Mouse (Mus musculus) embryonic fibroblast, embryonic 13.5 days (primary cell): Measurements from ENCODE around the gene Zbtb40. TPM values are rescaled to one million over a fixed set of nuclear protein-coding genes. Genes with fewer than 3 reads are reported as not detected.

ENCODE experiments used
- H3K27ac ChIP-seq: 2 replicates; pipeline ENCODE4 v1.5.1; 2012; ENCODE audit warnings: low read length, control low read depth, inconsistent platforms; ENCODE audit not compliant: insufficient read depth
- H3K4me1 ChIP-seq: 2 replicates; pipeline ENCODE4 v1.6.1; 2011; ENCODE audit warnings: low read length; ENCODE audit not compliant: control insufficient read depth, insufficient read depth
- H3K4me3 ChIP-seq: 2 replicates; pipeline ENCODE4 v1.5.1; 2011; ENCODE audit warnings: mild to moderate bottlenecking, control low read depth, low read length; ENCODE audit not compliant: insufficient read depth
- CTCF ChIP-seq: IDR thresholded peaks from 2 replicates; pipeline ENCODE4 v1.5.1; 2011; ENCODE audit warnings: mild to moderate bottlenecking, control low read depth, low read length, moderate library complexity, borderline replicate concordance; ENCODE audit not compliant: insufficient read depth
- POLR2A ChIP-seq: IDR thresholded peaks from 2 replicates; pipeline ENCODE4 v1.6.1; 2011; ENCODE audit warnings: low read depth, mild to moderate bottlenecking, control low read depth, low read length, moderate library complexity
- polyA plus RNA-seq: library from polyadenylated mRNA; stranded (reverse); fragments of >200 nt; gene quantifications from 2 replicates; pipeline ENCODE4 v1.2.4, GENCODE M21; 2011; ENCODE audit warnings: low read depth; ENCODE audit not compliant: missing spikeins, insufficient read length

Zbtb40 gene
- polyA plus RNA-seq, 1 experiment, result 4.9 TPM

GRCm38 (mm10) chr4:136937935-136938334 lies 110.7 kb downstream of the Zbtb40 start:
- Histone ChIP-seq H3K4me3 (no peak overlapping the region), H3K4me1 (no peaks in the 10 kb centered on the region), H3K27ac (no peak overlapping the region)
- no peak for TF ChIP-seq CTCF
- no peak for TF ChIP-seq POLR2A

- Histone ChIP-seq H3K4me3 (no peak overlapping the region), H3K4me1 (no peaks in the 10 kb centered on the region), H3K27ac (no peak overlapping the region)
- TF ChIP-seq CTCF (no peak), POLR2A (no peak)
Measured at GRCm38 (mm10) chr4:136937344-136937743, 111.3 kb downstream of the Zbtb40 start.

- TF ChIP-seq POLR2A (no peak), CTCF (no peak)
- Histone ChIP-seq H3K4me1 (no peaks in the 10 kb centered on the region), H3K27ac (no peak overlapping the region), H3K4me3 (no peak overlapping the region)
Measured at GRCm38 (mm10) chr4:136934746-136935613, 113.6 kb downstream of the Zbtb40 start.

- Histone ChIP-seq H3K4me1 (no peaks in the 10 kb centered on the region), H3K27ac (no peak overlapping the region), H3K4me3 (no peak overlapping the region)
- TF ChIP-seq CTCF (no peak), POLR2A (no peak)
Measured at GRCm38 (mm10) chr4:136930474-136930873, 118.1 kb downstream of the Zbtb40 start.

Other genes starting within 250 kb of the Zbtb40 start
- 36.4 and 44.6 TPM in 2 replicates for gene Ephb2, start 212.8 kb downstream of the Zbtb40 start, polyA plus RNA-seq
- gene C1qb, start 162.6 kb downstream of the Zbtb40 start, polyA plus RNA-seq, result 1.5 and 10.7 TPM in 2 replicates
- gene C1qc, start 155.7 kb downstream of the Zbtb40 start, polyA plus RNA-seq, result 1.4 and 10.8 TPM in 2 replicates
- 0.48 and 8.9 TPM in 2 replicates for gene C1qa, start 150.0 kb downstream of the Zbtb40 start, polyA plus RNA-seq
- not detected in 2 replicates for gene Epha8, start 92.0 kb downstream of the Zbtb40 start, polyA plus RNA-seq
- gene Wnt4, start 228.7 kb upstream of the Zbtb40 start, polyA plus RNA-seq, result 2.2 and 4.7 TPM in 2 replicates